Mouse (Mus musculus): ENCODE data around the gene Sh3d19. TPM values are rescaled to one million over a fixed set of nuclear protein-coding genes. Genes with fewer than 3 reads are reported as not detected.

Gene Sh3d19
- polyA plus RNA-seq, 1 experiment from 2014 or later = 11.1 TPM

DNA sequence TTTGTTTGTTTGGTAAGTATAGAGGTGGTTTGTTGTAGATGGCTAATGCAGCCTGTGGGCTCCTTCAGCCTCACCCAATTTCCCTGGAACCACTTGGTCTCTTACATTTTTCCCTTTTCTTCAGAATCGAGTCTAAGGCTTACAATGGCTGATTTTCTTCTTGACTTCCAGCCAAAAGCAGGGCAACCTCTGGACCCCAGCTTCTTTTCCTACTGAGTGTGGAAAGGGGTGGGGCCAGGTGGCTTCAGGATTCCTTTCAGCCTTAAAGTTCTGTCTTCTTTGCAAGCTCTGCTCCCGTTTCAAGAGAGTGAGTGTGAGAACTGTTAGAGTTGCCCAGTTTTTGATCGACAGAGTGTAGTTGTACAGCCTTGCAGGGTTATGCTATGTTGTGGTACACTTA lies 40.9 kb downstream of the Sh3d19 start:
- Histone ChIP-seq H3K4me2 (no peak overlapping the region), H3K36me3 (no peaks in the 10 kb centered on the region), H3K4me3 (no peak overlapping the region), H3K9me3 (replicated peaks) (no peaks in the 10 kb centered on the region), H3K4me1 (replicated peaks) (peaks cover 11% of the 10 kb centered on the region), H3K27ac (no peak overlapping the region), H3K27me3 (peaks cover 30% of the 10 kb centered on the region), H3K9ac (no peak overlapping the region)
- WGBS = 48% methylated on average over 3 of the region's 3 CpGs
- ATAC-seq (replicated peaks; ENCODE audit: insufficient number of reproducible peaks, insufficient read depth, low FRiP score, low read depth) = no peak

DNA sequence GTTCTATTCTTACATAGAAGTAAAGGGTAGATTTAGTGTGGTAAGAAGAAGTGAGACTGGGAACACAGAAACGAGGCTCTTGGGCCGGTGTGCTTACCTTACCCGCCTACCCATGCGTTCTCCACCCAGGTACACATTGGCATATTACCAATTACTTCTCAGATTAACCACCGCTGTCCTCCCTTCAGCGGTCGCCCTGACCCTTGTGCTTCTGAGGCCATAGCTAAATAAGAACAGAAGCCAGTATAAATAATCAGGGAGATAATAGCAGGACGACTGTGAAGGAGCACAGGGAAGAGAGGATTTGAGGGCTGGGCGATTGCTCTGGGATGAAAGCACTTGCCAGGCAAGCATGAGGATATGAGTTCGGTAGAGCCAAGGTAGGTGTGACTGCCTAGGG lies 42.9 kb downstream of the Sh3d19 start:
- H3K9ac ChIP-seq = no peak overlapping the region
- no peaks in the 10 kb centered on the region for H3K9me3 ChIP-seq (replicated peaks)
- no peaks in the 10 kb centered on the region for H3K36me3 ChIP-seq
- no peak overlapping the region for H3K27ac ChIP-seq
- H3K4me1 ChIP-seq (replicated peaks) = peaks cover 13% of the 10 kb centered on the region
- H3K4me3 ChIP-seq = no peak overlapping the region
- 66% methylated on average over 10 of the region's 10 CpGs for WGBS
- no peak for ATAC-seq (replicated peaks; ENCODE audit: insufficient number of reproducible peaks, insufficient read depth, low FRiP score, low read depth)
- peaks cover 35% of the 10 kb centered on the region for H3K27me3 ChIP-seq
- no peak overlapping the region for H3K4me2 ChIP-seq

DNA sequence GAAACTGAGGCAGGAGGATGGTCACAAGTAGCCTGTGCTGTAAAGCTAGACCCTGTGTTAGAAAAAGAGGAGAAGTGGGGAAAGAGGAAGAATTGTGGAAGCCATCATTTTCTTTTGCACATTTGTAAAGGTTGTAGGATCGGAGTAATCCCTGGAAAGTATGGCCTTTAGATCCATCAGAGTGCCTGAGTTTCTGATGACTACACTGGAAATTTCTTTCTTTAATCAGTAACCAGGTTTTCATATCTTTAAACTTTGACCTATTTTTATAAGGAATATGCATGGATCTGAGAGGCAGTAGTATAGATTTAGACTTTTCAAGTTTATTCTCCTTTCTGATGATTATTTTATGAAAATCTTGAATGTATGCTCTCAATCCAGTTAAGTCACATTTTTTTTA lies 46.1 kb downstream of the Sh3d19 start:
- H3K4me3 ChIP-seq = no peak overlapping the region
- no peaks in the 10 kb centered on the region for H3K9me3 ChIP-seq (replicated peaks)
- no peak overlapping the region for H3K4me2 ChIP-seq
- H3K27me3 ChIP-seq = peaks cover 40% of the 10 kb centered on the region
- WGBS = 84% methylated on average over 1 of the region's 1 CpGs
- no peaks in the 10 kb centered on the region for H3K36me3 ChIP-seq
- H3K4me1 ChIP-seq (replicated peaks) = peaks cover 5% of the 10 kb centered on the region; the same call in 1 of the 2 replicates
- no peak overlapping the region for H3K27ac ChIP-seq
- no peak overlapping the region for H3K9ac ChIP-seq
- ATAC-seq (replicated peaks; ENCODE audit: insufficient number of reproducible peaks, insufficient read depth, low FRiP score, low read depth) = no peak

DNA sequence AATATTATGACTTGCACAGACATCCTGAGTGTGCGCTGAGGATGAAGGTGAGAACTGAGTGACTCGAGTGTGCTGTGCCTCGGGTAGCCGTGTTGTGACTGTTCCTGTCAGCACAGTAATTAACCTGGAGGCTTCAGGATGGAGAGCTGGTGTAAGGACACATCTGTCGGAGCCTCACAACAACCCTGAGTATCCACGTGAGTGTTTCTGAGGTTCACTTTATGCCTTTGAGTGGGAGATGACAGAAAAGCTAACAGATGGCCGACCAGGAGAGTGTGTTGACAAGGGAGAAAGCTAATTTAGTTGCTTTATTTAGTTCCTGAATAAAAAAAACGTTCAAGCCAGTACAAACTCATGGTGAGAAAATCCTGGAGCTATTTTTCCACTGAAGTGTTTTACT lies 46.6 kb downstream of the Sh3d19 start:
- no peak overlapping the region for H3K4me3 ChIP-seq
- H3K9me3 ChIP-seq (replicated peaks) = no peaks in the 10 kb centered on the region
- peaks cover 40% of the 10 kb centered on the region for H3K27me3 ChIP-seq
- no peak overlapping the region for H3K27ac ChIP-seq
- 36% methylated on average over 8 of the region's 8 CpGs for WGBS
- no peaks in the 10 kb centered on the region for H3K36me3 ChIP-seq
- peak; percentile 67 for ATAC-seq (replicated peaks; ENCODE audit: insufficient number of reproducible peaks, insufficient read depth, low FRiP score, low read depth)
- H3K9ac ChIP-seq = no peak overlapping the region
- H3K4me1 ChIP-seq (replicated peaks) = peaks cover 5% of the 10 kb centered on the region; the same call in 1 of the 2 replicates
- H3K4me2 ChIP-seq = no peak overlapping the region

DNA sequence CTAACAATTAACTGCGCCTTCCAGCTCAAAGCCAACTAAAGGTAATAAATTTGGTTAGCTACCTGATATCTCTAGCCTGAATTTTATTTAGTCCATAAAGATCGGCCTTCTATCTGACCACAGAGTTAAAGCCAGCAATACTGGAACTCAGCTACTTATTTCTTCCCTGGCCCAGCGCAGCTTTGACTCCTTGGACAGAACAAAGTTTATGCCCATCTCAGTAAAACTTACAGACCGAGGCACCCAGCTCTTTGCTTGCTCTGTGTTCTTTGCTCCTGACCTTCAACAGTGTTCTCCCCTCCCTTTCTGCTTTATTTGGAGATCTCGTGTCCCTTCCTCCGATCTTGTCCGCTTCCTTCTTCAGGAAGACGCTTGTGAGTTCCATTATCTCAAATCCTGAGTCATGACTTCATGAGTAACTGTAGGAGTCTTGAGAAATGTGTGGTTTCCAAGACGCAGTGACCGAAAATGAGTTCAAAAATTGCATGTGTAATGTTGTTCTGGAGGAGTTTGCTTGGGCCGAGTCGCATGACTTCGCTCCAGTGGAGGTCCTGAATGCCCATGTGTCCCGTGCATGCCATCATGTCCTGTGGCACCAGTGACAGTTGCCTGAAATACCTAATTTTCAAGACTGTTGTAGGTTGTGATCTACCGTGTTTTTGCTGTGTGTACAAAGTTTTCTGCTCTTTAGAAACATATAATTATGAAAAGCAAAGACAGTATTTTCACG lies 50.2 kb downstream of the Sh3d19 start:
- Histone ChIP-seq H3K4me3 (no peak overlapping the region), H3K9me3 (replicated peaks) (no peaks in the 10 kb centered on the region), H3K36me3 (no peaks in the 10 kb centered on the region), H3K4me1 (replicated peaks) (peaks cover 2% of the 10 kb centered on the region; the same call in 1 of the 2 replicates), H3K4me2 (no peak overlapping the region), H3K27me3 (peaks cover 16% of the 10 kb centered on the region), H3K27ac (no peak overlapping the region), H3K9ac (no peak overlapping the region)
- ATAC-seq (replicated peaks; ENCODE audit: insufficient number of reproducible peaks, insufficient read depth, low FRiP score, low read depth) = no peak
- WGBS = 77% methylated on average over 16 of the region's 16 CpGs

DNA sequence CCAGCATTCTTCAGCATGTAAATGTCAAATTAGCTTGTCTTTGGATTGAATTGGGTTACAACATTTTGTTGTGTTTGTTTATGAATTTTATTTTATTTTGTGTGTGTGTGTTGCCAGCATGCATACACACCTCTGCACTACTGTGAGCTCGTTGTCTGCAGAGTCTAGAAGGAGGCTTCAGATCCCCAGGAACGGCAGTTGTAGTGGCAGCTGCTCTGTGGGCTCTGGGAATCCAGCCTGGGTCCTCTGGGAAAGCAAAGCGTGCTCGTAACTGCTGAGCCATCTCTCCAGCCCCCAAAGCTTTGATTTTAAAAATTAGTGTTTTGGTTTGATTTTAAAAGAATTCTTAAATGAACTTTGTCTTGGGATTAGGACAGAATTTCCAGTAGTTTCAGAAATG lies 50.7 kb downstream of the Sh3d19 start:
- Histone ChIP-seq H3K4me2 (no peak overlapping the region), H3K4me3 (no peak overlapping the region), H3K9ac (no peak overlapping the region), H3K9me3 (replicated peaks) (no peaks in the 10 kb centered on the region), H3K4me1 (replicated peaks) (peaks cover 2% of the 10 kb centered on the region; the same call in 1 of the 2 replicates), H3K27me3 (peaks cover 11% of the 10 kb centered on the region; the same call in 1 of the 2 replicates), H3K36me3 (no peaks in the 10 kb centered on the region), H3K27ac (no peak overlapping the region)
- no peak for ATAC-seq (replicated peaks; ENCODE audit: insufficient number of reproducible peaks, insufficient read depth, low FRiP score, low read depth)
- 88% methylated on average over 4 of the region's 4 CpGs for WGBS

DNA sequence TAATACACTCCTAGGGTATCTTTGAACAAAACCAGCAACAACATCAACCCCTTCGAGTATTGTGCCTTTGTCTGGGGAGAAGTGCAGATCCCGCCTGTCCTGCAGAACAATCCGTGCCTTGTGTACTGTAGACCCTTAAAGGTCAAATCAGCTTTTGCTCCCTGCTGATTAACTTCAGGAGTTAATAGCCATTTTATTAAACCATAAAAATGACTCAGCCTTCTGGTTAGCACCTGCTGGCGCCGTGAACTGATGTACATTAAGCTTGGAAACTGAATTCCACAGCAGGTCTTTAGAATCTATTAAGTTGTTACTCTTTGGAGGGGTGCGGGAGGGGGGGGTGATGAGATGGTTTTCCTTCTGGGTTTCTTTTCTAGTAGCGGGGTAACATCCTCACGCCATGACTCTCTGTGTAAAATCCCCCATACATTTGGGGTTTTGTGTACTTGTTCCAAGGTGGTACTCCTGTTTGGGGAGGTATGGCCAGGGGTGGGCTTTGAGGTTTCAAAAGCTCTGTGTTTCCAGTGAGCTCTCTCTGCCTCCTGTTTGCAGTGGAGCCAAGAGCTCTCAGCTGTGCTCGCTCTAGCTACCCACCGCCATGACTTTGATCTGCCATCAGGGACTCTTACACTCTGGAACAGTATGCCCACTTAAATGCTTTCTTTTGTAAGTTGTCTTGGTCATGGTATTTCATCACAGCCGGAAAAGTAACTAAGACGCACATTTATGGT lies 53.3 kb downstream of the Sh3d19 start:
- Histone ChIP-seq H3K4me2 (no peak overlapping the region), H3K27me3 (peaks cover 4% of the 10 kb centered on the region; the same call in 1 of the 2 replicates), H3K9me3 (replicated peaks) (no peaks in the 10 kb centered on the region), H3K4me1 (replicated peaks) (no peaks in the 10 kb centered on the region), H3K36me3 (no peaks in the 10 kb centered on the region), H3K9ac (no peak overlapping the region), H3K27ac (no peak overlapping the region), H3K4me3 (no peak overlapping the region)
- no peak for ATAC-seq (replicated peaks; ENCODE audit: insufficient number of reproducible peaks, insufficient read depth, low FRiP score, low read depth)
- 94% methylated on average over 12 of the region's 12 CpGs for WGBS

DNA sequence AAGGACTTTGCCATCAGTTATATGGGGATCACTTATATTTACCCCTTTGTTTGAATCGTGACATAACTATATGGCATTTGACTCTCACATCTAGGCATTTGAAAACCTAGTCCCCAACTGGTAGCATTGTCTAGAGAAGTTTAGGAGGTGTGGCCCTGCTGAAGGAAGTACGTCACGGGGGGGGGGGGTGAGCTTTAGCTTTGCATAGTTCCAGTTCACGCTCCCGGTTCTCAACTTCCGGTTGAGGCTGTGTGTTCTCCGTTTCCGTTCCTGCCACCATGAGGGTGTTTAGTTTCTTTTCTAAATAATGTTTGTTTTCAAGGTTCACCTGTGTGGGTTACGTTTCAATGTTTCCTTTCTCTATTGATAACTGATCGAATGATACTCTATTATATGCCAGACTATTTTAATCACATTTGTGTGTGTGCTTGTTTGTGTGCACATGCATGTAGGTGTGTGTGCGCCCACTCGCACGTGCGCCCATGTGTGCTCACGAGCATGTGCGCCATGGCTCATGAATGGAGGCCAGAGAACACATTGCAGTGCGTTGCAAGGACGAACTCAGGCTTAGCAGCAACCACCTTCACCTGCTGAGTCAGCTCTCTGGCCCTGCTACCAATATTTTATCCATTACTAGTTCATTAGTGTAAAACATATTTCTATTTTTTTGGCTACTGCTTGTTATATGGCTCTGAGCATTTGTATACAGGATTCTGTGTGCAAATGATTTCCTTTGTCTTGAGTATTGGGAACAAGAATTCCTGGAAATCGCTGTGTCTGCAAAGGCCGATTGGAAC lies 54.6 kb downstream of the Sh3d19 start:
- Histone ChIP-seq H3K27me3 (no peaks in the 10 kb centered on the region; the same call in 1 of the 2 replicates), H3K4me1 (replicated peaks) (peaks cover 2% of the 10 kb centered on the region), H3K4me3 (no peak overlapping the region), H3K9ac (no peak overlapping the region), H3K9me3 (replicated peaks) (no peaks in the 10 kb centered on the region), H3K36me3 (no peaks in the 10 kb centered on the region), H3K27ac (no peak overlapping the region), H3K4me2 (no peak overlapping the region)
- WGBS = 93% methylated on average over 20 of the region's 20 CpGs
- ATAC-seq (replicated peaks; ENCODE audit: insufficient number of reproducible peaks, insufficient read depth, low FRiP score, low read depth) = no peak

DNA sequence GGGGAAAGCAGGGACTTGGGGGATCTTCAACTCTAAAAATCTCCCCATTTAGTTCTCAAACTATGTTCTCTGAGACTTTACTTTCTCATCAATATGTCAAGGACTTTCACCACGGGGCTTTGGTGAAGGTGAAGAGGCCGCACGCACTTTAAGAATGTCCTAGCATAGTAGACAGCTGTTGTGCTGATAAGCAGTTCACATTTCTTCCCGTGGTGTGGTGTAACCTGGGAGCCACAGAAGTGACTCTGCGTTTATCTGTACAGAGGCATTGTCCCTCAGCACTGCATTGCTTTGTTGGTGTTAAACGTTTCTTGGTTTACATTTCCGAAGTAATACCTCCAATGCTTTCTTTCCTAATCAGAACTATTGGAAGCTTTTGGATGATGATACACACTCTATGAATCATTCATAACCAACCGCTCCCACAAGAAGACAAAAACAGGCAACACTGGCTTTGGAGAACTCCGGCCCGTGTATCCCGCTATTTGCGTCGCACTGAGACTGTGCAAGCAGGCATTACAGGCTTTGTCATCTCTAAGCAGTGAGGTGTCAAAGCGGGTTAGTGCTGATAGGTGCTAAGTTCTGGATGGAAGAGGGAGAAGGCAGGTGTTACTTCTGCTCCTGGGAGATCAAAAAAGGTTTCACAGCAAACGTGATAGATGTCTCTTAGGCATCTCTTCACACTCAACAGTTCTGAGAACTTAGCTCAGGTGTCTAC lies 57.9 kb downstream of the Sh3d19 start:
- Histone ChIP-seq H3K4me2 (no peak overlapping the region), H3K27ac (no peak overlapping the region), H3K27me3 (no peaks in the 10 kb centered on the region), H3K9ac (no peak overlapping the region), H3K9me3 (replicated peaks) (no peaks in the 10 kb centered on the region), H3K4me1 (replicated peaks) (peaks cover 7% of the 10 kb centered on the region), H3K36me3 (no peaks in the 10 kb centered on the region), H3K4me3 (no peak overlapping the region)
- ATAC-seq (replicated peaks; ENCODE audit: insufficient number of reproducible peaks, insufficient read depth, low FRiP score, low read depth) = no peak
- WGBS = 51% methylated on average over 15 of the region's 15 CpGs

DNA sequence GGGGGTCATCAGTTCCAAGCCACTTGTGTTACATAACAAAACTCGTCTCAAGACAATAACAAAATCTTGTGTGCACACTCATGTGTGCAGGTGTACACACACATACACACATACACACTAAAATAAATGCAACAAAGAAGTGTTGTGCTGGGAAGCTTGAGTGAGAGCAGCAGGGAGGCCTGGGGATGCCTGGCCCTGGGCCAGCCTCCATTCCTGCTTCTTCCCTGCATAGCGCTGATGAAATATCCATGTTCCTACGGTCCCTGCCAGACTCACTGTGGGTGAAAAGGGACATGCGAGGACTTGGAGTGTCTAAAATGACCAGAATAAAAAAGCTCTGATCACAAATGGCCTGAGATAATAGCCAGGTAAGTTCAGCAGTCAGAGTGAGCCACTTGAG lies 59.7 kb downstream of the Sh3d19 start:
- no peak overlapping the region for H3K27ac ChIP-seq
- H3K4me1 ChIP-seq (replicated peaks) = peaks cover 7% of the 10 kb centered on the region
- 40% methylated on average over 4 of the region's 4 CpGs for WGBS
- H3K9ac ChIP-seq = no peak overlapping the region
- no peak overlapping the region for H3K4me2 ChIP-seq
- no peaks in the 10 kb centered on the region for H3K9me3 ChIP-seq (replicated peaks)
- no peak overlapping the region for H3K4me3 ChIP-seq
- no peak for ATAC-seq (replicated peaks; ENCODE audit: insufficient number of reproducible peaks, insufficient read depth, low FRiP score, low read depth)
- no peaks in the 10 kb centered on the region for H3K27me3 ChIP-seq
- no peaks in the 10 kb centered on the region for H3K36me3 ChIP-seq

Data from heart, embryonic 15.5 days (tissue).